Mouse (Mus musculus): Measurements from ENCODE around the gene Gm13119.
"Not testable (repeated sequence)": the region's sequence is repeated elsewhere in the genome, so short reads cannot be mapped to it uniquely, and the experiment has no call there.

DNA sequence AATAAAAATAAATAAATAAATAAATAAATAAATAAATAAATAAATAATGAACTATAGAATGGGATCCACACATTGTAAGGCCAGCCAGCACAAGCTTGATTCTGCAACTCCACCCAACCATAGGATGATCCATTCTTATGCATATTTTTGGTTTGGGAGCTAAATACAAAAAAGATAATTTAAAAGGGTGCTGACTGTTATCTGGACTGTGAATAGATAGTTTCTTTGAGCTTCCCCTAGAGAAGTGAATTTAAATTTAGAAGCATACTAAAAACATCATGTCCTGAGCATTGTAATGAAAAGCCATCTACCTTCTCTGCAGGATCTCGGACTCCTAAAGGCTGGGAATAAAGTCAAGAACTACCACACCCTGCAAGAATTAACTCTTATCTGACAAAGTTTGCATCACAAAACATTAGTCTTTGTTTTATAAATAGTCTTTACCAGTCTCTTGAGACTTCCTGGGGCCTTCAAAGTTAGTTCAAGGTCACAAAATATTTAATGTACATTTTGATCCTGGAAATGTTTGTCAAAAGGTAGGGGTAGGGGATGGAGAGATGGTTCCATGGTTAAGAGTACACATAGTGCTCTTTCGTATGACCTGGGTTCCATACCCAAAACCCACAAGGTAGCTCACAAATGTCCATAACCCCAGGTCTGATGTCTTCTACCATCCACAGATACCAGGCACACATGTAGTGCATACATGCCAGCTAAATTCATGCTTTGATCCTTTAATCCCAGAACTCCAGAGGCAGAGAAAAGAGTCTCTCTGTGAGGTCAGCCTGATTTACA is 44.9 kb upstream of the Gm13119 start:
- not testable (repeated sequence) for TF ChIP-seq CTCF (IDR thresholded peaks at IDR 0.05; ENCODE audit: borderline replicate concordance, extremely low read depth, insufficient read depth, insufficient read length); POLR2A (IDR thresholded peaks at IDR 0.05; ENCODE audit: borderline replicate concordance, extremely low read depth, insufficient read depth, insufficient read length, poor library complexity, severe bottlenecking)
